Mouse (Mus musculus) forebrain, embryonic 10.5 days (tissue): ENCODE data around the gene Raver1. TPM values are rescaled to one million over a fixed set of nuclear protein-coding genes. Genes with fewer than 3 reads are reported as not detected.

ENCODE experiments used
- DNase-seq: peaks from one replicate; pipeline ENCODE4 v3.0.0-alpha.2; 2017; ENCODE audit warnings: low spot score; ENCODE audit errors: extremely low spot score
- H3K27ac ChIP-seq: fragments of 300-500 bp; sonication (generic); 2 replicates; pipeline ENCODE4 v1.5.1; 2016; ENCODE audit warnings: mild to moderate bottlenecking
- H3K27me3 ChIP-seq: fragments of 300-500 bp; sonication (generic); 2 replicates; pipeline ENCODE4 v1.6.1; 2016; ENCODE audit warnings: mild to moderate bottlenecking; ENCODE audit not compliant: poor library complexity, severe bottlenecking
- H3K36me3 ChIP-seq: fragments of 300-500 bp; sonication (generic); replicated peaks from 2 replicates; pipeline ENCODE4 v1.6.1; 2016; ENCODE audit warnings: mild to moderate bottlenecking, moderate library complexity
- H3K4me1 ChIP-seq: fragments of 300-500 bp; sonication (generic); 2 replicates; pipeline ENCODE4 v1.6.1; 2016
- H3K4me3 ChIP-seq: fragments of 300-500 bp; sonication (generic); 2 replicates; pipeline ENCODE4 v1.5.1; 2016; ENCODE audit warnings: mild to moderate bottlenecking, moderate library complexity
- H3K9me3 ChIP-seq: fragments of 300-500 bp; sonication (generic); 2 replicates; pipeline ENCODE4 v1.6.1; 2016; ENCODE audit warnings: mild to moderate bottlenecking, moderate library complexity
- WGBS: fragments of 180-500 bp; shearing (Covaris S2); methylation state at CpG from one replicate; pipeline ENCODE4 v1.1.7; 2016; 5-methylcytosine and 5-hydroxymethylcytosine counted together
- polyA plus RNA-seq: library from polyadenylated mRNA; unstranded; fragments of >200 nt; fragmentation: Nextera tagmentation; extraction: Ambion mirVana; gene quantifications from 2 replicates; pipeline ENCODE4 v1.2.1, GENCODE M21; 2016

Raver1 gene
- 94.3 and 103 TPM in 2 replicates for polyA plus RNA-seq

DNA sequence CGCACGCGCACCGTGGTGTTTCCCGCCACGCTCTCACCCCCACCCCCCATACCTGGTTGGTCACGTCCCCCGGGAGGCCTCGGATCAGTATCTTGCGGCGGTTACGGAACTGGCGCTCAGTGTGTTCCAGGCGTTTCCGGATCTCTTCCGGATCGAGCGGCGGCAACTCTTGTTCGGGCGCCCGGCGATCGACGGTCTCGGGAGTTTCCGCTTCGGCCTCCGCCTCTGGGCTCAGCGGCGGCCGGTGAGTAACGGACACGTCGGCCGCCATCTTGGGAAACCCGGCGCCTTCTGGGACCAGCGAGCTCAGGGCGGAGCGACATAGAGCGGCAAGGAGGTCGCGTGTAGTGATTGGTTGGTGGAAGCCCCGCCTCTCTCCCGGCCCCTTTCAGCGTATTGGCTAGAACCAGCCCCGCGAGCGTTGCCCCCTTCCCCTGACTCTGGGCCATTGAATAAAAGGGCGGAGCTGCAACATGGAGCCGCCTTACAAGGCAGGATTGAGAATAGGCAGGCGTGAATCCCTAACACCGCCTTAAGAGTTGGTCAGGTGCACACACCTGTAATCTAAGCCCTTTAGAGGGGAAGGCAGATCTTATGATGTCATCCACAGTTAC, at the start of gene Raver1, which contains the start of gene Gm38431:
Gene Raver1 (minus strand): TSS at position 302 of the 614 bp plus-strand sequence.
Gene Gm38431 (minus strand): TSS at position 291 of the 614 bp plus-strand sequence.
- Histone ChIP-seq H3K36me3 (peaks cover 48% of the 10 kb centered on the region), H3K4me1 (peaks cover 29% of the 10 kb centered on the region), H3K27ac (peak within 1 kb of the TSS; percentile 95), H3K27me3 (no peaks in the 10 kb centered on the region), H3K9me3 (no peaks in the 10 kb centered on the region), H3K4me3 (peak within 1 kb of the TSS; percentile 70)
- under 1% methylated on average over 54 of the region's 54 CpGs for WGBS
- peak; percentile 97 for DNase-seq

DNA sequence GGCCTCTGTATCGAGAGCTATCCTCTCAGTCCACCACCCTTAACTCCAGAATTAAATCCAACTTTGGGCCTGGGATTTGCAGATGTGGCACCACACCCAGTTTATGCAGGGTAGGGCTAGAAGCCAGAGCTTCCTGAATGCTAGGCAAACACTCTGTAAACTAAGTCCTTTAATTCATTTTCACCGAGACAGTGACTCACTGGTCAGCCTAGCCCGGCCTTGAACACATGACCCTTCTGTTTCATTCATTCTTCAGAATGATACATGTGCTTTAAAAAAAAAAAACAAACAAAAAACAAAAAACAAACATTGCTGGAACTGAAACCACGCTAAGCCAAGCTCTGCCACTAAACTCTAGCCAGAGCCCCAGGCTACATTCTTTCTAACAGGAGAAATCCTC, 46.6 kb upstream of the Raver1 start:
- no peaks in the 10 kb centered on the region for H3K27me3 ChIP-seq
- peaks cover 72% of the 10 kb centered on the region for H3K36me3 ChIP-seq
- no peak for DNase-seq
- H3K9me3 ChIP-seq: no peaks in the 10 kb centered on the region
- no peak overlapping the region for H3K27ac ChIP-seq
- H3K4me1 ChIP-seq: 0 out of 2 replicates have a peak, but pooled peaks cover 2% of the 10 kb centered on the region
- WGBS: 92% methylated on average over 4 of the region's 4 CpGs
- H3K4me3 ChIP-seq: no peak overlapping the region

DNA sequence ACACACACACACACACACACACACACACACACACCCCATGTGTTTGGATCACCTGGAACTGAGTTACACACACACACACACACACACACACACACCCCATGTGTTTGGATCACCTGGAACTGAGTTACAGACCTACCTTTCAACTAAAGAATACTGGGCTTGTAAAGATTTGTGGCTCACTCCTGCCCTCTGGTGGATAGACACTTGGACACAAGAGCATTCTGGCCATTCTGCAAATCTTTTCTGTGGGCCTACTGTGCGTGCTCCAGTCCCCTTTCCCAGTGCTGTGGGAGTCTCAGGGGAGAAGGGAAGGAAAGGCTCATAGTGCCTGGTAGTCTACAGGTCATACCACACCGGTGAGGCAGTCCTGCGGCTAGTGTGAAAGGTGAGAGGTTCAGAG, 45.4 kb upstream of the Raver1 start:
- H3K4me1 ChIP-seq: 0 out of 2 replicates have a peak, but pooled peaks cover 2% of the 10 kb centered on the region
- no peaks in the 10 kb centered on the region for H3K27me3 ChIP-seq
- no peak overlapping the region for H3K27ac ChIP-seq
- peaks cover 61% of the 10 kb centered on the region for H3K36me3 ChIP-seq
- WGBS: 55% methylated on average over 3 of the region's 3 CpGs
- no peak overlapping the region for H3K4me3 ChIP-seq
- no peaks in the 10 kb centered on the region for H3K9me3 ChIP-seq
- peak; percentile 46 for DNase-seq

DNA sequence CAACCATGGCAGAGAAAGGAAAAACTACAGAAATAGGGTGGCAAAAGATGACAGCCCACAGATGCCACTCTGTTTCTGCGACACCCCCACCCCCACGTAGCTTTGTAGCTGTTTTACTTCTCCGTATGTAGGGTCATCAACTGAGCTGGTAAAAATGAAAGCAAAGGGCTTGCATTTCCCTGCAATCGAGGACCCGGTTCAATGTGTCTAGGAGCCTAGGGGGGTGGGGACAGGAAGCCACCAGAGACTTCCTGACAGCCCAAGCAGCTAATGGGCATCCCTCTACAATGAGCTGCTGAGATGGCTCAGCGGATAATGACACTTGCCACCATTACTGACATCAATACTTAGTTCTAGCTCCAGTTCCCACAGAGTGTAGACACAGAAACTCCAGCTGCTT, 44.6 kb upstream of the Raver1 start:
- Histone ChIP-seq H3K27ac (no peak overlapping the region), H3K27me3 (no peaks in the 10 kb centered on the region), H3K36me3 (peaks cover 52% of the 10 kb centered on the region), H3K4me3 (no peak overlapping the region), H3K4me1 (peaks cover 5% of the 10 kb centered on the region; the same call in 1 of the 2 replicates), H3K9me3 (no peaks in the 10 kb centered on the region)
- no peak for DNase-seq
- 87% methylated on average over 6 of the region's 6 CpGs for WGBS

DNA sequence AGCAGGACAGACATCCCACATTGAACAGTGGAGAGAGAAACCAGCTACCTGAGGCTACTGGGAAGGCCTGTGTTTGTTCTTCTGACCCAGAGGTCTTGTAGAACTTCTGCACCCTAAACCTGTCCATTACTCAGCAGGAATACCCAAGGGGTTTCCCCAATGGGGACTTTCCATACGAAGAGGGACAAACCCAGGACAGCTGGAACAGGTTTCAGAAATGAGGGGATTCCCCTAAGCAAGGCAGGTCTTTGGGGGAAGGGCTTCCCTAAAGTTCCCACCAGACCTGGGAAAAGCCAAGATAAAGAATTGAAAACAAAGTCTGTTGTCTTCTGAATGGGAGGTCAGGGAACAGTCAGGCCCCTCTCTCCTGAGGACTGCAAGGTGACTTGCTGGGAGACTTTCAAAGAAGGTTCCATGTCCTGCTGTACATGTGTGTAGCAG, 44.2 kb upstream of the Raver1 start:
- H3K4me1 ChIP-seq: peaks cover 7% of the 10 kb centered on the region; the same call in 1 of the 2 replicates
- H3K9me3 ChIP-seq: no peaks in the 10 kb centered on the region
- no peak overlapping the region for H3K4me3 ChIP-seq
- no peak overlapping the region for H3K27ac ChIP-seq
- 77% methylated on average over 1 of the region's 1 CpGs for WGBS
- peaks cover 48% of the 10 kb centered on the region for H3K36me3 ChIP-seq
- DNase-seq: no peak
- H3K27me3 ChIP-seq: no peaks in the 10 kb centered on the region

DNA sequence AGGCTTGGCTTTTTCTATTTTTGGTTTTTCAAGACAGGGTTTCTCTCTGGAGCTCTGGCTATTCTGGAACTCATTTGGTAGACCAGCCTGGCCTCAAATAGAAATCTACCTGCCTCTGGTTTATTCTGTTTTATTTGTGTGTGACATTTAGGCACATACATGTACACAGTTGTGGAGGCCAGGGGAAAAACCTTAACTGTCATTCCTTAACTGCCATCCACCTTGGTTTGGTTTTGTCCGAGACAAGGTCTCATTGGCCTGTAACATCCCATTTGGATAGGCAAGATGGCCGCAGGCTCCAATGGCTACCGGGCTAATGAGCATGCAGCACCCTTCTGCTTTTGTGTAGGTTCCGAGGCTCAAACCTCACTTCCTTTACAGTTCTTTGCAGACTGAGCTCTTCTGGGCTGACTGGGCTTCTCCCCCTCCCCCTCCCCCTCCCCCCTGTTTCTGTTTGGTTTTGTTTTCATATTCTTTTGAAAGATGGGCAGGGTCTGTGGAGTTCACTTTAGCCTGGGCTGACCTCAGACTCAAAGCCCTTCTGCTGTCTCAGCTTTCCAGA, 43.6 kb upstream of the Raver1 start:
- H3K9me3 ChIP-seq: no peaks in the 10 kb centered on the region
- no peak for DNase-seq
- no peaks in the 10 kb centered on the region for H3K27me3 ChIP-seq
- peaks cover 42% of the 10 kb centered on the region for H3K36me3 ChIP-seq
- H3K27ac ChIP-seq: no peak overlapping the region
- peaks cover 12% of the 10 kb centered on the region for H3K4me1 ChIP-seq
- no peak overlapping the region for H3K4me3 ChIP-seq
- WGBS: 82% methylated on average over 4 of the region's 4 CpGs

DNA sequence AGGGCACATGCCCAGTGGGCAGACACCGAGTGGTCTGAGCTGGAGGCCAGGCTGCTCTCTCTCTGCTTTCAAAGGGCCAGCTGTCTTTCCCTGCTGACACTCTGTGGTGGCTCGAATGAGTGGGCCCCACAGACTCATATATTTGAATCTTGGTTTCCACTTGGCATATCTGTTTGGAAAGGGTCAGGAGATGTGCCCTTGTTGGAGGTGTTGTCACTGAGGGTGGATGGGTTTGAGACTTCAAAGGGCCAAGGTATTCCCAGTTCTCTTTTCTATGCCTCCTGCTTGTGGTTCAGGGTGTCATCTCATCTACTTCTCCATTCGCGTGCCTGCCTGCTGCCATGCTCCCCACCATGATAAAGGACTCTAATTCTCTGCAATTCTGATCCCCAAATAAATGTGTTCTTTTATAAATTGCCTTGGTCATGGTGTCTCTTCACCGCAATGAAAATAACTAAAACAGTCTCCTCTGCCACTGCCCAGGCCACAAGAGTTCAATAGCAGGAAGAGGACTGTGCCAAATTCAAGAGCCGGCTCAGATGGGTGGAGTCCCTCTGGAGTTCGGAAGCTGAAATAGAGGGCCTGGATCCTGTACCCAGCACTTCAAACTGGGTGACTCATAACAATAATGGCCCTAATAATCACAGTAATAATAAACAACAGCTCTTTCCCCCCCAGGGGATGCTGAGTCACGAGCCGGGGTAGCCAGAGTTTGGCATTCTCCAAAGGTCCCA, 43.0 kb upstream of the Raver1 start:
- 85% methylated on average over 9 of the region's 9 CpGs for WGBS
- no peak for DNase-seq
- H3K27me3 ChIP-seq: no peaks in the 10 kb centered on the region
- H3K36me3 ChIP-seq: peaks cover 36% of the 10 kb centered on the region
- no peaks in the 10 kb centered on the region for H3K9me3 ChIP-seq
- peaks cover 17% of the 10 kb centered on the region for H3K4me1 ChIP-seq
- H3K4me3 ChIP-seq: no peak overlapping the region
- H3K27ac ChIP-seq: no peak overlapping the region

DNA sequence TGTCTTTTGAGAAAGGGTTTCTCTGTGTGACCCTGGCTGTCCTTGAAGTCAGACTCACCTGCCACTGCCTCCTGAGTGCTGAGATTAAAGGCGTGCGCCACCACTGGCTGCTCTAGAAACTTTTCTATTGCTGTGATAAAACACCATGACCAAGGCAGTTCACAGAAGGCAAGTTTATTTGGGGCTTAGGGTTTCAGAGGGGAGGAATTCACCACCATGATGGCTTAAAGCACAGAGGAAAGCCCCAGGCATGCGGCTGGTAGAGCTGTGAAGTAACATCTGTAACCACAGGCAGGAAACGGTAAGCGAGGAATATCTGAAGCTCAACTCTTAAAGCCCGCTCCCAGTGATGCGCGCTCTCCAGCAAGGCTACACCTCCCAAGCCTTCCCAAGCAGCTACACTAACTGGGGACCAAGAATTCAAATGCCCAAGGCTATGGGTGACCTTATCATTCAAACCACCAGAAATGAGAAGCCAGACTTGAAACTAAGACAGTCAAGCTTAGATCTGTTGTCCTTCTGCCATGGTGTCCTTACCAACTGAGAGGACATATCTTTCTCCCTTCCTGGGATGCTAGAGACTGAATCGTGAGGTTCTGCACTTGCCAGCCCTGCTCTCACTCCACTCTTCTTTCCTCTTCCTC, 41.4 kb upstream of the Raver1 start:
- Histone ChIP-seq H3K4me3 (no peak overlapping the region), H3K4me1 (peaks cover 17% of the 10 kb centered on the region), H3K27me3 (no peaks in the 10 kb centered on the region), H3K27ac (no peak overlapping the region), H3K9me3 (no peaks in the 10 kb centered on the region), H3K36me3 (peaks cover 20% of the 10 kb centered on the region)
- DNase-seq: no peak
- WGBS: 85% methylated on average over 9 of the region's 9 CpGs

DNA sequence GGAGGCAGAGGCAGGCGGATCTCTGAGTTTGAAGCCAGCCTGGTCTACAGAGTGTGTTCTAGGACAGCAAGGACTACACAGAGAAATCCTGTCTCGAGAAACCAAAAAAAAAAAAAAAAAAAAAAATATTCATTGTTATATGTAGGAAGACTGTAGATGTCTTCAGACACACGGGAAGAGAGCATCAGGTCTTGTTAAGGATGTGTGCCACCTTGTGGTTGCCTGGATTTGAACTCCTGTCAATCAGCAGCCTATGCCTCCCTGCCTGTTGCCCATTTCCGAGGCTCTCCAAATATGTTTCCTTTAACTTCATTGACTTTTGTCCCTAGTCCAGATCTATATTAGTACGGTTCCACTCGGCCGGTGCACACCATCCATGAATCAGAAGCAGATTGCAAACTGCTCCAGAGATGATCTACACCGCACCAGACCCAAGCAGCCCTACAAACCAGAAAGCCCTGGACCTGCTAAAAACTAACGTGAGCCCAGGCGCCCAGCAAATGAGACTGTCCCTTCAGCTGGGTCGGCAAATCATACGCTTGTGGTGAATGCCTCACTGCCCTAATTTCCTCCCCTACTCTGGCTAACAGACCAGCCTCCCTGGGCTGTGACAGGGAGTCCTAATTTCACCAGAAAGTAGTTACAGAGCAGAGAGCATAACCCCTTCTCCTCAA, 40.4 kb upstream of the Raver1 start:
- Histone ChIP-seq H3K36me3 (peaks cover 11% of the 10 kb centered on the region), H3K27ac (no peak overlapping the region), H3K4me3 (peak overlapping the region; percentile 61; the same call in 1 of the 2 replicates), H3K9me3 (no peaks in the 10 kb centered on the region), H3K4me1 (peaks cover 17% of the 10 kb centered on the region), H3K27me3 (no peaks in the 10 kb centered on the region)
- no peak for DNase-seq
- WGBS: 90% methylated on average over 12 of the region's 12 CpGs

DNA sequence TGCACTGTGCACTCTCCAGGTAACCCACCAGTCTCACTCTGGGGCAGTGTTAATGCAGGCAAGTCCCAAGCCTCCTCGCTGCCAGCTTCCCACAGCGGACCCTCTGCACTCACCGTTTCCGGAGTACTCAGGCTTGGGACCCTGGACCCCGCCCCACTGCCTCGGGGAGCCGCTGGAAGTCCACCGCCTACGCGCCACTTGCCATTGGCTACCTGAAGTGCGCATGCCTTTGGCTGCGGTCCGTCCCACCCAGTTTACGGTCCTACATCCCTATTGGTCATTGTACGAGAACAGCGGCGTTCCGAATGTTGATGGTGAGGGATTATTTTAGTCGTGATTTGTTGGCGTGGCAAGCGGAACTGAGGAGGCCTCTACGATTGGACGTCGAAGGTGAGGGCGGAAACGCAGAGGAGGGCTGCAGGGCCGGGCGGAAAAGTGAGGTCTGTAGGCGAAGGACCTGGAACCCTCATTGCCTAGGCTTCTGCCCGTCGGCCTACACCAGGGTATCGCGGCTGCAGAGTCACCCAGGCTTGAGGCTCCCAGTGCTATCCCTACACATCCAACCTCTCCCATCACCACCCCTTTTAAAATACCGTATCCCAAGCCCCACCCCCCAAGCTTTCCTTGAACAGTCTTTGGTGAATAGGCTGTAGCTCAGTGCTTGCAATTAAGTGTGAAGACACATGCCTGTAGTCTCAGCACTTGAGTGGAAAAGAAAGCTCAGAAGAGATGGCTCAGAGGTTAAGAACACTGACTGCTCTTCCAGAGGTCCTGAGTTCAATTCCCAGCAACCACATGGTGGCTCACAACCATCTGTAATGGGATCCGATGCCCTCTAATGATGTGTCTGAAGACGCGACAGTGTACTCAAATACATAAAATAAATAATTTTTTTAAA, 39.5 kb upstream of the Raver1 start, which contains the start of gene Tyk2:
Gene Tyk2 (minus strand): TSS at position 185 of the 898 bp plus-strand sequence.
- Histone ChIP-seq H3K4me3 (peak within 1 kb of the TSS; percentile 61), H3K9me3 (no peaks in the 10 kb centered on the region), H3K4me1 (peaks cover 17% of the 10 kb centered on the region), H3K27me3 (no peaks in the 10 kb centered on the region), H3K27ac (peak within 1 kb of the TSS; percentile 81), H3K36me3 (peaks cover 11% of the 10 kb centered on the region)
- 6% methylated on average over 37 of the region's 37 CpGs for WGBS
- DNase-seq: peak; percentile 92

DNA sequence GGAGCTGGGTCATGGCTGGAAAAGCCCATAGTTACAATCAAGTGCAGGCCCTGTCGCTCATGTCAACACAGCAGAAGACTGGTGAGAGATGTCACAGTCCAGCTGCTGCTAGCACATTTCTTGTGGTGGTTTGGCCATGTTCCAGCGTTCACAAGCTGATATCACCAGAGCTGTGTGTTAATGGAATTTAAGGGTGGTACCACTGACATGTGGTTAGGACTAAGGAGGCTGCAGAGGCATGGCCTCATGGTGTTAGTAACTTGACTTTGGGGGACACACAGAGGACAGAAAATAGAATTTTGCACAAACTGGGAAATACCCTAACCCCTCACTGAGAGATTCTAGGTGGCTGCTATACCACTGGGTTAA, 34.4 kb upstream of the Raver1 start:
- DNase-seq: no peak
- H3K27ac ChIP-seq: no peak overlapping the region
- H3K36me3 ChIP-seq: peaks cover 12% of the 10 kb centered on the region
- H3K4me1 ChIP-seq: peaks cover 11% of the 10 kb centered on the region
- 91% methylated on average over 2 of the region's 2 CpGs for WGBS
- H3K27me3 ChIP-seq: no peaks in the 10 kb centered on the region
- H3K9me3 ChIP-seq: no peaks in the 10 kb centered on the region
- no peak overlapping the region for H3K4me3 ChIP-seq
